Mouse (Mus musculus) E14TG2a.4 (cell line): Measurements from ENCODE around the gene Svop.

ENCODE experiments used
- H3K27me3 ChIP-seq: 2 replicates; pipeline ENCODE4 v1.6.1; 2014; ENCODE audit warnings: low read length, control low read depth; ENCODE audit not compliant: insufficient read depth
- H3K36me3 ChIP-seq: 2 replicates; pipeline ENCODE4 v1.6.1; 2014; ENCODE audit warnings: low read length, control low read depth; ENCODE audit not compliant: insufficient read depth
- H3K4me1 ChIP-seq: replicated peaks from 2 replicates; pipeline ENCODE4 v1.6.1; 2014; ENCODE audit warnings: low read depth, low read length, control low read depth
- H3K4me3 ChIP-seq: replicated peaks from 2 replicates; pipeline ENCODE4 v1.5.1; 2014; ENCODE audit warnings: mild to moderate bottlenecking, low read length
- H3K9me3 ChIP-seq: 2 replicates; pipeline ENCODE4 v1.6.1; 2014; ENCODE audit warnings: low read length, control low read depth
- CTCF ChIP-seq: conservative IDR thresholded peaks from 2 replicates; pipeline ENCODE4 v1.5.1; 2014; ENCODE audit warnings: low read length
- NANOG ChIP-seq: IDR thresholded peaks from 2 replicates; pipeline ENCODE4 v1.6.1; 2014; ENCODE audit warnings: borderline replicate concordance, low read length, mixed read lengths
- POU5F1 ChIP-seq: IDR thresholded peaks from 2 replicates; pipeline ENCODE4 v1.6.1; 2014; ENCODE audit warnings: low read length, borderline replicate concordance

Svop gene

GRCm38 (mm10) chr5:114028111-114028510 lies 63.3 kb downstream of the Svop start:
- TF ChIP-seq POU5F1 (no peak), CTCF (no peak), NANOG (no peak)
- Histone ChIP-seq H3K4me1 (peaks cover 61% of the 10 kb centered on the region), H3K9me3 (no peaks in the 10 kb centered on the region), H3K4me3 (no peak overlapping the region), H3K36me3 (no peaks in the 10 kb centered on the region), H3K27me3 (peaks cover 16% of the 10 kb centered on the region)

DNA sequence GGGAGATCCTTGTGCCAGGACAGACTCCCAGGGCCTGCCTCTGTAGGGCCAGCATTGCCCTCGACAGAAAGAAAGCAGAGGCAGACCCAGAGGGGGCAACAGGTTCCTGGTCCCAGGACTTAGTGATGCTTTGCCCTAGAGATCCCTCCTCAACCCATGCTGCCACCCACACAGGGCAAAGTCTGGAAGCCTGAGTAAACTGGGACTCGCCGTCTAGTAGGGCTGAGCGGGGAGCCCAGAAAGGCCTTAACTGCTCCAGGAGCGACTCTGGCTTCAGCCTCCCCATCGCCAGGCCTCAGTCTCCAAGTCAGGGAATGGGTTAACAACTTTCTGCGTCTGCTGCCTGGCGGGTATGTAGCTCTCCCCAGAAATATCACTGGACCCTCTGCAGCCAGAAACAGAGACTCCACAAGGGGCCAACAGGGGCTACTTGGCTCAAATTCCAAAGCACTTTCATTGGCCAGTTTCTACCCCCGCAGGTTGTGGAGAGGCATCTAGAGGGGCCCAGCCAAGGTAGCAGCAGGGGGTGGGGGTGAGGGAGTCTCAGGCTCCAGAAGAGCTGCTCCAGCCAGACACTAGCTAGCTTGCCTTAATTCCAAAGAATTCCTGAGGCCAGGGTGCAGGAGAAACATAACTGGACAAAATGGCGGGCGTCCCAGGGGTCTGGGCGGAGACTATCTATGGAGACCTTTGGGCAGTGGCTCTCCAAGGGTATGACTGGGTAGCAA lies 64.0 kb downstream of the Svop start:
- Histone ChIP-seq H3K27me3 (peaks cover 16% of the 10 kb centered on the region), H3K9me3 (no peaks in the 10 kb centered on the region), H3K4me1 (peaks cover 57% of the 10 kb centered on the region), H3K4me3 (0 out of 2 replicates have a peak overlapping the region, but pooled peaks have one; percentile 7), H3K36me3 (no peaks in the 10 kb centered on the region)
- TF ChIP-seq CTCF (no peak), NANOG (no peak), POU5F1 (no peak)

- TF ChIP-seq CTCF (no peak), POU5F1 (no peak), NANOG (no peak)
- peaks cover 33% of the 10 kb centered on the region for H3K4me1 ChIP-seq
- peaks cover 16% of the 10 kb centered on the region for H3K27me3 ChIP-seq
- no peaks in the 10 kb centered on the region for H3K36me3 ChIP-seq
- H3K9me3 ChIP-seq: no peaks in the 10 kb centered on the region
- H3K4me3 ChIP-seq: no peak overlapping the region
These were observed 66.5 kb downstream of the Svop start for GRCm38 (mm10) chr5:114024885-114025284.

- peaks cover 28% of the 10 kb centered on the region for H3K4me1 ChIP-seq
- peaks cover 13% of the 10 kb centered on the region for H3K27me3 ChIP-seq
- no peaks in the 10 kb centered on the region for H3K9me3 ChIP-seq
- TF ChIP-seq POU5F1: no peak
- no peak for TF ChIP-seq NANOG
- TF ChIP-seq CTCF: no peak
- H3K36me3 ChIP-seq: no peaks in the 10 kb centered on the region
- no peak overlapping the region for H3K4me3 ChIP-seq
These were observed 67.0 kb downstream of the Svop start for GRCm38 (mm10) chr5:114024390-114024789.

- H3K36me3 ChIP-seq: no peaks in the 10 kb centered on the region
- peaks cover 20% of the 10 kb centered on the region for H3K27me3 ChIP-seq
- H3K9me3 ChIP-seq: no peaks in the 10 kb centered on the region
- H3K4me3 ChIP-seq: no peak overlapping the region
- H3K4me1 ChIP-seq: no peaks in the 10 kb centered on the region
- no peak for TF ChIP-seq NANOG
- no peak for TF ChIP-seq CTCF
These were observed 76.2 kb downstream of the Svop start for GRCm38 (mm10) chr5:114015121-114015520.

DNA sequence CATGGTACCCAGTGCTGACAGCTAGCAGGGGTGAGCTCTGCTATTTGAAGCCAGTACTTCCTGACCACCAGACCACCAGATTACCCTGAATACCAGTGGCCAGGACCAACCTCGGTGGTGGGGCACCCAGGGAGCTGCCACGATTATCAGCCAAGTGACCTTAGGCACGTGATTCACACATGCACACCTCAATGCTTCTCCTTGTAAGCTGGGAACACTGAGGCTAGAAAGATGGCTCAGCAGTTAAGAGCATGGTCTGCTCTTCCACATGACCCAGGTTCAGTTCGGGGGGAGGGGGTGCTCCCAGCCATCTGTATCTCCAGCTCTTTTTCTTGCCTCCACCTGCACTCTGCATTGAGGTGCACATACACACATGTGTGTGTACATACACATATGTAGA lies 82.3 kb downstream of the Svop start:
- Histone ChIP-seq H3K4me1 (no peaks in the 10 kb centered on the region), H3K9me3 (no peaks in the 10 kb centered on the region), H3K27me3 (peaks cover 5% of the 10 kb centered on the region; the same call in 1 of the 2 replicates), H3K4me3 (no peak overlapping the region), H3K36me3 (no peaks in the 10 kb centered on the region)
- TF ChIP-seq NANOG: no peak
- TF ChIP-seq CTCF: no peak
- no peak for TF ChIP-seq POU5F1

DNA sequence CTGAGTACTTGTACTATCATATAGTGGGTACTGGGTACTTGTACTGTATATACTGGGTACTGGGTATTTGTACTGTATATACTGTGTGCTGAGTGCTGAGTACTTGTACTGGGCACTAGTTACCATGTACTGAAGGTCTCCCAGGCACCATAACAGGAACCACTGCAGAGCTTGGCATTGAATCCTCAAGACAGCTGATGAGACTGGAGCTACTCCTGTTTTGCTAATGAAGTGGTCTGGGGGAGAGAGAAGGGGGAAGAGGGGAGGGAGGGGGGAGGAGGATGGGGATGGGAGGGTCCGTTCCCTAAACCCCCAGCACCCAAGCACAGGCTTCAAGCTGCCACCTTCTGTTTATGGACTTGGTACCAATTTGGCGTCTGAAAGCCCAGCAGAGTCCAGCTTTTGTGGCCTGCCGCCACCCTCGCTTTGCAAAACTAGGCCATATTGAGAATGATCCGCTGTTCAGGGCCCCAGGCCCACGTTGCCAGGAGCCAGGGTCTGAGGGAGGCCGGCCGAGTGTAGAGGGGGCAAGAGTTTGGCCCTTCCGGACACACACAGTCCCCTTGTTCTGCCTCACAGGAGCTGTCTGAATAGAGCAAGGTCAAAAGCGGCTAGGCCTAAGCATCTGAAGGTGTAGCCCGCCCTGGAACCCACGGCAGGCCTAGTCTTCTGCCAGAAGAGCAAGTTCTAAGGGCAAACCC lies 83.5 kb downstream of the Svop start:
- Histone ChIP-seq H3K27me3 (no peaks in the 10 kb centered on the region), H3K9me3 (no peaks in the 10 kb centered on the region), H3K36me3 (no peaks in the 10 kb centered on the region), H3K4me3 (no peak overlapping the region), H3K4me1 (0 out of 2 replicates have a peak, but pooled peaks cover 3% of the 10 kb centered on the region)
- TF ChIP-seq NANOG: no peak
- TF ChIP-seq POU5F1: no peak
- TF ChIP-seq CTCF: no peak

- TF ChIP-seq NANOG (no peak), CTCF (no peak), POU5F1 (no peak)
- H3K4me1 ChIP-seq: 0 out of 2 replicates have a peak, but pooled peaks cover 3% of the 10 kb centered on the region
- no peaks in the 10 kb centered on the region for H3K36me3 ChIP-seq
- no peaks in the 10 kb centered on the region for H3K27me3 ChIP-seq
- H3K9me3 ChIP-seq: no peaks in the 10 kb centered on the region
- no peak overlapping the region for H3K4me3 ChIP-seq
These were observed 84.4 kb downstream of the Svop start for GRCm38 (mm10) chr5:114006974-114007373.

DNA sequence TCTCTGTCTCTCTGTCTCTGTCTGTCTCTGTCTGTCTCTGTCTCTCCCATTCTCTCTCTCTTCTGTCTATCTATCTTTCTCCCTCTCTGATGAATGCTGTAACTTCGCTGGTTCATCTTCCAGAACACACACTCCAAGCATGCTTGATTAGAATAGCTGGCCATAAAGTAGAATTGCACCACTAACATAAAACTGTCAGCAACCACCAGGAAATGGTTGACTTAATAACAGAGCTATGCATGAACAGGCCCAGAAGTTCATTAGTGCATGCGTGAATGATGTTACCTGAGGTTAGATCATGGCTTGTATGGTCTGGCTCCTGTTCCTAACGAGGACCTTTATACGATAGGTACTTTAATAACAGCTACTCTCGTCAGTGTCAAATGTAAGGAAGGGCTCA lies 86.3 kb downstream of the Svop start:
- Histone ChIP-seq H3K27me3 (no peaks in the 10 kb centered on the region), H3K4me1 (0 out of 2 replicates have a peak, but pooled peaks cover 3% of the 10 kb centered on the region), H3K36me3 (no peaks in the 10 kb centered on the region), H3K9me3 (no peaks in the 10 kb centered on the region; the same call in 1 of the 2 replicates), H3K4me3 (no peak overlapping the region)
- TF ChIP-seq CTCF (no peak), NANOG (no peak), POU5F1 (no peak)
